Comparison of ENCODE assay signal across 17 mouse cellular contexts in genomic region chr7:69581668-69582067, GRCm38 (mm10).
"Had no signal": no experiment of that assay in that cellular context is flagged by ENCODE, and none has a peak within 500 bp of the region (broad histone marks: within the 10 kb centered on the region; RNA-seq: fewer than 3 reads in every experiment).

No protein-coding gene starts in this region.

- H3K36me3 ChIP-seq: limb, embryonic 12.5 days; liver, embryonic 13.5 days; lung, embryonic 15.5 days; midbrain, embryonic 15.5 days; stomach, embryonic 15.5 days had no signal

- H3K27me3 ChIP-seq: liver, embryonic 13.5 days; lung, embryonic 15.5 days; megakaryocyte, embryonic 14.5 days; midbrain, embryonic 15.5 days; stomach, embryonic 15.5 days had no signal

- DNase-seq: kidney, adult 11 months; kidney, adult 9 months; kidney, postnatal 4 days; liver; liver, embryonic 13.5 days; liver, postnatal 0 days; lung, postnatal 14 days; right cerebral cortex, postnatal 4 days; spleen, adult 18-20 months had no signal

- ATAC-seq: liver, postnatal 0 days; midbrain, embryonic 15.5 days had no signal

- H3K9ac ChIP-seq: limb, embryonic 12.5 days; liver, embryonic 13.5 days; liver, postnatal 0 days; lung, embryonic 15.5 days; midbrain, embryonic 15.5 days; stomach, embryonic 15.5 days had no signal

- H3K4me2 ChIP-seq: limb, embryonic 12.5 days; liver, embryonic 13.5 days; lung, embryonic 15.5 days; midbrain, embryonic 15.5 days; stomach, embryonic 15.5 days had no signal

- H3K9me3 ChIP-seq: limb, embryonic 12.5 days; liver, embryonic 13.5 days; lung, embryonic 15.5 days; midbrain, embryonic 15.5 days; stomach, embryonic 15.5 days had no signal

- H3K4me1 ChIP-seq: liver, embryonic 13.5 days; lung, embryonic 15.5 days; megakaryocyte, embryonic 14.5 days; stomach, embryonic 15.5 days had no signal

- H3K4me3 ChIP-seq: layer of hippocampus, adult 2 months; limb, embryonic 12.5 days; liver, embryonic 13.5 days; lung, embryonic 15.5 days; megakaryocyte, embryonic 14.5 days; midbrain, embryonic 15.5 days; stomach, embryonic 15.5 days had no signal

- H3K27ac ChIP-seq: kidney, postnatal 0 days; layer of hippocampus, adult 2 months; limb, embryonic 12.5 days; liver, embryonic 13.5 days; lung, embryonic 15.5 days; macrophage; midbrain, embryonic 15.5 days; stomach, embryonic 15.5 days had no signal
